Mouse (Mus musculus): ENCODE measurements at regions not wholly inside any gene's neighbourhood (a gene's known extent, or its start where the extent isn't known, plus 50 kb on each side); places are given as distances from the start of the nearest gene placed in this dataset.

DNA sequence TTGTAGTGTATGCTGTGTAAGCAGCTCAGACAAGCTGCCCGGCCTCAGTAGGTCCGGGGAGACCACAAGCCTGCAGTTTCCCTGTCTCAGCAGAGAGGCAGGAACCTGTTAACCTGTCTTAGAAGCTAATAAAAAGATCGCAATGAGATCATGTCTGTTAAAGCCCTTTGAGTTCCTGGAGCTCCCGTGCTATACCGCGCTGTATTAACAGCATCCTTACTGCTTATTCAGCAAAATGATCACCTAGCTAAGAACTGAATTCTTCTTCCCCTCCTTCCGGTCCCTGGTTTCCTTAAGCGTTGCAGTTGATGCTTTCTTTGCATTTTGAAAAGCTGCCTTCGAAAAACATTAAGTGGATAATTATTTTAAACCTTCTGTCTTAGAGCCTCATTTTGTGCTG, 1230.4 kb upstream of the A1bg start:
- no peaks in the 10 kb centered on the region for H3K4me1 ChIP-seq (ENCODE audit: control insufficient read depth, insufficient read depth, low read length)
- H3K27ac ChIP-seq (replicated peaks; ENCODE audit: insufficient read depth, low read depth, low read length): no peak overlapping the region
- WGBS: 70% methylated on average over 9 of the region's 9 CpGs
- H3K36me3 ChIP-seq (ENCODE audit: control insufficient read depth, insufficient read depth, low read length): no peaks in the 10 kb centered on the region
- no peaks in the 10 kb centered on the region for H3K79me2 ChIP-seq (ENCODE audit: control insufficient read depth, insufficient read depth, low read length)
- no peak for DNase-seq (ENCODE audit: extremely low read depth, low read depth, low spot score)
- H3K27me3 ChIP-seq (ENCODE audit: control insufficient read depth, insufficient read depth, low read length): no peaks in the 10 kb centered on the region
- no peak overlapping the region for H3K9ac ChIP-seq (ENCODE audit: low read depth, low read length)
- no peak overlapping the region for H3K4me3 ChIP-seq (ENCODE audit: insufficient read depth, low read depth, low read length)
- no peak for TF ChIP-seq CTCF (IDR thresholded peaks at IDR 0.05; ENCODE audit: low read depth, low read length)
- no peak for TF ChIP-seq POLR2A (IDR thresholded peaks at IDR 0.05; ENCODE audit: extremely low read depth, insufficient read depth, low read length)

DNA sequence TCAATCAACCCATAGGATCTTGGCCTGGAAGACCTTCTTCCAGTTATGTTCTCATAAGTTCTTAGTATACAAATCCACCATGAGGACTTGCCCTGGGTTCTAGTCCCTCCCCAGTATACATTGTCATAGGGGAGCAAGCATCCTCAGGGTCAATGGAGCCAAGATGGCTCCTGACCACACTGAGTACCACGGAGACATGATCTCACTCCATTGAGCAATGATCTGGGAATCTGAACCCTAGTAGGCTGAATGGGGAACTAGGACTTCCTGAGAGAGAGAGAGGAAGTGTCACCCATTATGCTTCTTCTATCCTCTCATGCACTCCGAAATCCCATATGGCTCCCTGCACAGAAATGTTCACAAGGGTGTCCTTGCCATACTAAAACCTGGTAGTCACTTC, 1229.3 kb upstream of the A1bg start:
- no peak for TF ChIP-seq POLR2A (IDR thresholded peaks at IDR 0.05; ENCODE audit: extremely low read depth, insufficient read depth, low read length)
- no peak for TF ChIP-seq CTCF (IDR thresholded peaks at IDR 0.05; ENCODE audit: low read depth, low read length)

DNA sequence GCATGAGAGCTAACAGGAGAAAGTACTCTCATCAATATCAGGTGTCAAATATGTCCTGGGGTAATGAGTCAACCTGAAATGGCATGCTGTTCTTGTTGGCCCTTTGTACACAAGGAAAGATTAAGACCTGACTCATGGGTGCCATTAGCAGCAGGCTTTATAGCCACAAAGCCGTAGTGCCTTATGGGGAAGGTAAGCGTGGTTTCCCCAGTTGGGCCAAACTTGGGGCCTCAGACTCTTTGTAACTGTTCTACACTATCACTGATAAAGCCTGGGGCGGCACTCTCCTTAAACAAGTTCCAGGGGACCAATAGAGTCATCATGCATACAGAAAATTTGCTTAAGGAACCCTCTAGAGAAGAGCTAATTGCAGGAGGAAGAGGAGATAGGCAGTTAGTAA, 1228.9 kb upstream of the A1bg start:
- no peaks in the 10 kb centered on the region for H3K79me2 ChIP-seq (ENCODE audit: control insufficient read depth, insufficient read depth, low read length)
- no peak overlapping the region for H3K27ac ChIP-seq (replicated peaks; ENCODE audit: insufficient read depth, low read depth, low read length)
- no peak overlapping the region for H3K9ac ChIP-seq (ENCODE audit: low read depth, low read length)
- H3K4me3 ChIP-seq (ENCODE audit: insufficient read depth, low read depth, low read length): no peak overlapping the region
- no peaks in the 10 kb centered on the region for H3K27me3 ChIP-seq (ENCODE audit: control insufficient read depth, insufficient read depth, low read length)
- no peaks in the 10 kb centered on the region for H3K4me1 ChIP-seq (ENCODE audit: control insufficient read depth, insufficient read depth, low read length)
- no peak for TF ChIP-seq POLR2A (IDR thresholded peaks at IDR 0.05; ENCODE audit: extremely low read depth, insufficient read depth, low read length)
- TF ChIP-seq CTCF (IDR thresholded peaks at IDR 0.05; ENCODE audit: low read depth, low read length): no peak
- 97% methylated on average over 3 of the region's 3 CpGs for whole genome bisulfite sequencing
- DNase-seq (ENCODE audit: extremely low read depth, low read depth, low spot score): no peak
- no peaks in the 10 kb centered on the region for H3K36me3 ChIP-seq (ENCODE audit: control insufficient read depth, insufficient read depth, low read length)

More for the DNA sequence above, 1229.3 kb upstream of the A1bg start:
- Histone ChIP-seq H3K36me3 (ENCODE audit: control insufficient read depth, insufficient read depth, low read length) (no peaks in the 10 kb centered on the region), H3K27me3 (ENCODE audit: control insufficient read depth, insufficient read depth, low read length) (no peaks in the 10 kb centered on the region), H3K79me2 (ENCODE audit: control insufficient read depth, insufficient read depth, low read length) (no peaks in the 10 kb centered on the region), H3K4me1 (ENCODE audit: control insufficient read depth, insufficient read depth, low read length) (no peaks in the 10 kb centered on the region), H3K9ac (ENCODE audit: low read depth, low read length) (no peak overlapping the region), H3K27ac (replicated peaks; ENCODE audit: insufficient read depth, low read depth, low read length) (no peak overlapping the region), H3K4me3 (ENCODE audit: insufficient read depth, low read depth, low read length) (no peak overlapping the region)
- WGBS: 89% methylated on average over 2 of the region's 2 CpGs
- no peak for DNase-seq (ENCODE audit: extremely low read depth, low read depth, low spot score)

DNA sequence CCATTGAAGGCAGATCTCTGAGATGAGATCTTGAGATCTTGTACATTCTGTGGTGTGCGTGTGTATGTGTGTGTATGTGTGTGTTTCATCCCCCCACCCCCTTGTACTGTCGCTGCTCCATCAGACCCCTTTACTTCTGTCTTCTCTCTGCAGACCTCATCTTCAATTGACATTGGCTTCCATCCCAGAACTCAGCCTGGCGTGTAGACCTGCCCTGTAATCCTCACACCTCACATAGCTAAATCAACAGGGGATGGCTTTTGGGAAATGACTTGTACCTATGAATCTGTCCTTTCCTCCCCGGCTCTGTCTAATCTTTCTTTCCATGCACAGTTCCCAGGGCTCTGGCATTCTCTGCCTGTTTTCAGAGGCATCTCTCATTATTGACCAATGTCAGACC, 1227.5 kb upstream of the A1bg start:
- Histone ChIP-seq H3K4me3 (ENCODE audit: insufficient read depth, low read depth, low read length) (no peak overlapping the region), H3K36me3 (ENCODE audit: control insufficient read depth, insufficient read depth, low read length) (no peaks in the 10 kb centered on the region), H3K4me1 (ENCODE audit: control insufficient read depth, insufficient read depth, low read length) (no peaks in the 10 kb centered on the region), H3K79me2 (ENCODE audit: control insufficient read depth, insufficient read depth, low read length) (no peaks in the 10 kb centered on the region), H3K27me3 (ENCODE audit: control insufficient read depth, insufficient read depth, low read length) (no peaks in the 10 kb centered on the region), H3K27ac (replicated peaks; ENCODE audit: insufficient read depth, low read depth, low read length) (no peak overlapping the region), H3K9ac (ENCODE audit: low read depth, low read length) (no peak overlapping the region)
- WGBS: 49% methylated on average over 4 of the region's 4 CpGs
- DNase-seq (ENCODE audit: extremely low read depth, low read depth, low spot score): no peak
- TF ChIP-seq CTCF (IDR thresholded peaks at IDR 0.05; ENCODE audit: low read depth, low read length): no peak
- TF ChIP-seq POLR2A (IDR thresholded peaks at IDR 0.05; ENCODE audit: extremely low read depth, insufficient read depth, low read length): no peak

DNA sequence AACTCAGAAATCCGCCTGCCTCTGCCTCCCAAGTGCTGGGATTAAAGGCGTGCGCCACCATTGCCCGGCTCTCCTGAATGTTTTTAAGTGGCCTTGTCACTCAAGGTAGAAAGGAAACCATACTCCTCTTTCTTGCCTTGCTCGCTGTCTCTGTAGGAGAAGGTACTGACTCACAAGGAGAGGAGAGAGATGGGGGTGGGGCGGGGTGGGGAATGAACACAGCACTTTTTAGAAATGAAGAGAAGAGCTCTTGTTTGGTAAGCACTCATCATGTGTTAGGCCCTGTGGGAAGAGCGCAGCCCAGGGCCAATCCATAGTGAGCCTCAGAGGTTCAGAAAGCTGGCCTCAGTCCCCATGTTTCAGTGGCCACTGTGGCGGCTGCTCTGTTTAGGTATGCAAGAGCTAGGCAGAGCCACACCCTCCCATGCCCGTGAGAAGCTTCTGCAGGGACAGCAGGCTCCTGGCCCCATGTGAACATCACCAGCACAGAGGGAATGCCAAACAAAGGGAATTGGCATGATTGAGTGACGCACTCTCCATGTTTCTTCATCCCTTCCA, 1225.9 kb upstream of the A1bg start:
- no peaks in the 10 kb centered on the region for H3K4me1 ChIP-seq (ENCODE audit: control insufficient read depth, insufficient read depth, low read length)
- no peaks in the 10 kb centered on the region for H3K36me3 ChIP-seq (ENCODE audit: control insufficient read depth, insufficient read depth, low read length)
- H3K4me3 ChIP-seq (ENCODE audit: insufficient read depth, low read depth, low read length): no peak overlapping the region
- DNase-seq (ENCODE audit: extremely low read depth, low read depth, low spot score): no peak
- 90% methylated on average over 10 of the region's 10 CpGs for WGBS
- H3K27ac ChIP-seq (replicated peaks; ENCODE audit: insufficient read depth, low read depth, low read length): no peak overlapping the region
- H3K27me3 ChIP-seq (ENCODE audit: control insufficient read depth, insufficient read depth, low read length): no peaks in the 10 kb centered on the region
- no peak overlapping the region for H3K9ac ChIP-seq (ENCODE audit: low read depth, low read length)
- TF ChIP-seq POLR2A (IDR thresholded peaks at IDR 0.05; ENCODE audit: extremely low read depth, insufficient read depth, low read length) (no peak), CTCF (IDR thresholded peaks at IDR 0.05; ENCODE audit: low read depth, low read length) (no peak)
- H3K79me2 ChIP-seq (ENCODE audit: control insufficient read depth, insufficient read depth, low read length): no peaks in the 10 kb centered on the region

DNA sequence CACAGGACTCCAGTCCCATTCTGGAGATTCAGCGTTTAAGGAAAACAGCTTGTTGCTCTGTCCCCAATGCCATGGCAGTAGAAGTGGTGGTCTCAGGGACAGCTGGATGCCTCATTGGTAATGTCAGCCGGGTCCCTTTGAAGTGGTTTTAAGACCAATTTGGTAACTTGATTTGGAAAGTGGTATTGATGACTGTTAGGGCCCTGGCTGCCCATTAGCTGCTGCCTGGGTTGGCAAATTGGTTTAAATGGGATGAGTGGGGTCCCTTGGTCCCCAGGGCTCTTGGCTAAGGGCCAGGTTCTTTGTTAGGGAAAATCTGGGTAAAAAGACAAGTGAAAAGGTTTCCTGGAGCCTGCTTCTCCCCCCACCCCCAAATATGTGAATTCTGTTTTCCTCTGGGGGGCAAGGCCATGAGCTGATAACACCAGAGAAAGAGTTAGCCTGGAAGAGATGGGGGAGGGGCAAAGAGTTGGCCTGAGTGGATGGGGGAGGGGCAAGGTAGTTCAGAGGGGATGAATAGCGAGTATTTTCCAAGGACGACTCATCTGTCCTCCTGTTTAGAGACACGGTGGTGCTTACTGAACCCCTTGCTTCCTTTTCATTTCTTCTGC, 1224.6 kb upstream of the A1bg start:
- Histone ChIP-seq H3K79me2 (ENCODE audit: control insufficient read depth, insufficient read depth, low read length) (no peaks in the 10 kb centered on the region), H3K4me1 (ENCODE audit: control insufficient read depth, insufficient read depth, low read length) (no peaks in the 10 kb centered on the region), H3K36me3 (ENCODE audit: control insufficient read depth, insufficient read depth, low read length) (no peaks in the 10 kb centered on the region), H3K27ac (replicated peaks; ENCODE audit: insufficient read depth, low read depth, low read length) (no peak overlapping the region), H3K9ac (ENCODE audit: low read depth, low read length) (no peak overlapping the region), H3K27me3 (ENCODE audit: control insufficient read depth, insufficient read depth, low read length) (no peaks in the 10 kb centered on the region), H3K4me3 (ENCODE audit: insufficient read depth, low read depth, low read length) (no peak overlapping the region)
- WGBS: 81% methylated on average over 5 of the region's 5 CpGs
- DNase-seq (ENCODE audit: extremely low read depth, low read depth, low spot score): no peak
- no peak for TF ChIP-seq POLR2A (IDR thresholded peaks at IDR 0.05; ENCODE audit: extremely low read depth, insufficient read depth, low read length)
- TF ChIP-seq CTCF (IDR thresholded peaks at IDR 0.05; ENCODE audit: low read depth, low read length): no peak
